Comparison of ENCODE assay signal across 8 mouse cellular contexts in the genomic region with DNA sequence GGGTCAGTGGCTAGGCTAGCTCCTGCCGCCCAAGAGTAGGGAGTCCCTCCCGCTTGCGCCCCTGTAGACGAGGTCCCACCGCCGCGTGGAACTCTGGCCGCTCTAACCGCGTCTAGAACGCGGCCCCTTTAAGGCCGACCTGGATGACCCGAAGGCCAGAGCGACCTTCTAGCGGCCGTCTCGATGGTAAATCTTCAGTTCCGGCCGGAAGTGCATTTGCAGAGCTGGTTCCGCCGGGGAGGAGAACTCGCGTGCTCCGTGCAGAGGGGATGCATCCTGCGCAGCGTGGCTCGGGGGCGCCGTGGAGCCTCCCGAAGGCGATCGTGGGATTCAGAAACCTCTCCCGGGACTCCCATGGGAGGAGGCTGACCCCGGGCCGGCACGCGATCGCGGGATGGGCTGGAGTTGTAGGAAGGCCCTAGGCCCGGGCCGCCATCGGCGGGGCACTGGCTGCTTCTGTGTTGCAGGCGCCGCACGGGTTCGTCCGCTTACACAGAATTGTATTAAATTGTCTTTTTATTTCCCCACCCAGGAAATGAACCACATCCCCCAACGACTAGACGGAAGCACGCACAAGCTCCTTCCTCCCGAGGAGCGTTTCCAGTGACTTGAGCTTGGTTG. TPM values are rescaled to one million over a fixed set of nuclear protein-coding genes. Genes with fewer than 3 reads are reported as not detected.
A peak's percentile ranks its signal among the peaks of the same experiment; 100 is the strongest.
DNase-seq lines count a peak whose midpoint lies in the region; ATAC-seq and TF ChIP-seq lines count a peak whose summit lies in the region.

No protein-coding gene starts in this region.

- peak overlapping the region; percentile 29 for H3K27ac ChIP-seq in intestine, postnatal 0 days (ENCODE audit: low read depth, low read length)
- peak overlapping the region; percentile 69 for H3K27ac ChIP-seq in limb, embryonic 13.5 days
- peak overlapping the region; percentile 80 for H3K27ac ChIP-seq in midbrain, embryonic 15.5 days

- H3K4me2 ChIP-seq in intestine, postnatal 0 days (replicated peaks; ENCODE audit: low read depth): peak overlapping the region; percentile 82
- peak overlapping the region; percentile 95 for H3K4me2 ChIP-seq in limb, embryonic 13.5 days (replicated peaks)
- peak overlapping the region; percentile 92 for H3K4me2 ChIP-seq in midbrain, embryonic 15.5 days

- ATAC-seq in intestine, postnatal 0 days: peak; percentile 59
- ATAC-seq in limb, embryonic 13.5 days (ENCODE audit: low FRiP score, low read depth): peak; percentile 71
- ATAC-seq in midbrain, embryonic 15.5 days (replicated peaks): peak; percentile 76

- DNase-seq in left cerebral cortex, adult 18-20 months (ENCODE audit: low spot score in 2 of 2): peak; percentile 80 to 84
- no peak for DNase-seq in left cerebral cortex, adult 11 months (ENCODE audit: low spot score)
- DNase-seq in embryo, embryonic 9.5 days (ENCODE audit: extremely low spot score): peak; percentile 87
- peak; percentile 66 to 84 for DNase-seq in gastrocnemius, postnatal 4 days (ENCODE audit: low spot score in 2 of 2)
- peak; percentile 70 to 79 for DNase-seq in spleen, adult 18-20 months

- peak overlapping the region; percentile 78 for H3K4me3 ChIP-seq in intestine, postnatal 0 days (ENCODE audit: low read depth, low read length)
- peak overlapping the region; percentile 89 for H3K4me3 ChIP-seq in limb, embryonic 13.5 days
- peak overlapping the region; percentile 82 for H3K4me3 ChIP-seq in midbrain, embryonic 15.5 days

- peaks cover 4% of the 10 kb centered on the region; the same call in 1 of the 2 replicates for H3K4me1 ChIP-seq in intestine, postnatal 0 days (replicated peaks; ENCODE audit: control insufficient read depth, insufficient read depth, low read length)
- peaks cover 30% of the 10 kb centered on the region for H3K4me1 ChIP-seq in limb, embryonic 13.5 days
- peaks cover 30% of the 10 kb centered on the region for H3K4me1 ChIP-seq in midbrain, embryonic 15.5 days

- H3K36me3 ChIP-seq in intestine, postnatal 0 days (ENCODE audit: control insufficient read depth, insufficient read depth): peaks cover 28% of the 10 kb centered on the region
- peaks cover 34% of the 10 kb centered on the region for H3K36me3 ChIP-seq in limb, embryonic 13.5 days
- H3K36me3 ChIP-seq in midbrain, embryonic 15.5 days (replicated peaks): peaks cover 19% of the 10 kb centered on the region

- no peaks in the 10 kb centered on the region for H3K9me3 ChIP-seq in intestine, postnatal 0 days (ENCODE audit: control insufficient read depth)
- no peaks in the 10 kb centered on the region for H3K9me3 ChIP-seq in limb, embryonic 13.5 days
- H3K9me3 ChIP-seq in midbrain, embryonic 15.5 days: no peaks in the 10 kb centered on the region

- H3K9ac ChIP-seq in intestine, postnatal 0 days (ENCODE audit: low read depth, low read length): peak overlapping the region; percentile 63
- H3K9ac ChIP-seq in limb, embryonic 13.5 days: peak overlapping the region; percentile 93
- H3K9ac ChIP-seq in midbrain, embryonic 15.5 days: peak overlapping the region; percentile 90

- WGBS in intestine, postnatal 0 days: under 1% methylated on average over 54 of the region's 54 CpGs
- under 1% methylated on average over 54 of the region's 54 CpGs for WGBS in limb, embryonic 13.5 days
- WGBS in midbrain, embryonic 15.5 days: under 1% methylated on average over 54 of the region's 54 CpGs

- TF ChIP-seq CTCF in intestine, postnatal 0 days (IDR thresholded peaks at IDR 0.05; ENCODE audit: low read depth): peak; percentile 24; the same call in 1 of the 2 replicates

- H3K27me3 ChIP-seq in intestine, postnatal 0 days (replicated peaks; ENCODE audit: control insufficient read depth, insufficient read depth, low read length): no peaks in the 10 kb centered on the region
- no peaks in the 10 kb centered on the region for H3K27me3 ChIP-seq in limb, embryonic 13.5 days
- no peaks in the 10 kb centered on the region for H3K27me3 ChIP-seq in midbrain, embryonic 15.5 days (replicated peaks)

RNA-seq across cellular contexts. Expression of a gene that starts 38.3 kb away (rescaled TPM):
- total RNA-seq in left cerebral cortex, adult 18-20 months (2021): 100 to 1,000 TPM; 203 to 219 TPM
- 100 to 1,000 TPM; 134 to 144 TPM for total RNA-seq in gastrocnemius, postnatal 4 days (2021)
- 22.8 and 23.9 TPM in 2 replicates for polyA plus RNA-seq in intestine, postnatal 0 days (2015; fragmentation: Nextera tagmentation; extraction: Ambion mirVana)
- polyA plus RNA-seq in limb, embryonic 13.5 days (2015; fragmentation: Nextera tagmentation; extraction: Ambion mirVana): 61.2 and 65.4 TPM in 2 replicates
- polyA plus RNA-seq in midbrain, embryonic 15.5 days (2015; fragmentation: Nextera tagmentation; extraction: Ambion mirVana): 62.8 and 63.9 TPM in 2 replicates

Comparison
In these comparisons a context has a peak if more than half of its experiments do, and no peak if none do; other contexts are left out.
1. H3K27ac ChIP-seq: peak in every context shown above with its lines; median percentile 80 in midbrain, embryonic 15.5 days; 69 in limb, embryonic 13.5 days; 29 in intestine, postnatal 0 days.